Mouse (Mus musculus) megakaryocyte-erythroid progenitor cell, adult 5-6 weeks (primary cell): ENCODE measurements at regions not wholly inside any gene's neighbourhood (a gene's known extent, or its start where the extent isn't known, plus 50 kb on each side); places are given as distances from the start of the nearest gene placed in this dataset.

Experiments used
- ATAC-seq: replicated peaks from 2 replicates; pipeline ENCODE4 v1.8.0; 2016; ENCODE audit warnings: mild to moderate bottlenecking, inconsistent platforms; ENCODE audit not compliant: severe bottlenecking, poor library complexity, low FRiP score, low TSS enrichment

GRCm38 (mm10) chr7:129016353-129016752 is 240.5 kb upstream of the Plpp4 start:
- ATAC-seq = no peak

GRCm38 (mm10) chr7:129027116-129027515 is 229.7 kb upstream of the Plpp4 start:
- no peak for ATAC-seq

DNA sequence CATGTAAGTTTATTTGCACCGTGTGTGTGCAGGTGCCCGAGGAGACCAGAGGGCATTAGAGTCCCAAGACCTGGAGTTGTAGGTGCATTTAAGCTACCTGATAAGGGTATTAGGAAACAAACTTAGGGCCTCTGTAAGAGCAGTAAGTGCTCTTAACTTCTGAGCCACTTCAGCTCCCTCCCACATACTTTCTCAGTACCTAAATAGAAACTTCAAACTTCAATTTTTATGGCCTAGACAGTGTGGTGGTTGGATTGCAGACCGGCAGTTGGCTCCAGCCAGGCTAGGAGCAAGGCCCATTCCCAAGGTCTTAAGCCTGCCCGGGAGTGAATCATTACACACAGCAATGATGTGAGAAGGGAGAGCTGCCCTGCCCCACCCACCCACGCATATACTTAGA is 208.8 kb upstream of the Plpp4 start:
- ATAC-seq = no peak

- ATAC-seq = no peak
These were observed 207.1 kb upstream of the Plpp4 start for GRCm38 (mm10) chr7:129049726-129050125.

DNA sequence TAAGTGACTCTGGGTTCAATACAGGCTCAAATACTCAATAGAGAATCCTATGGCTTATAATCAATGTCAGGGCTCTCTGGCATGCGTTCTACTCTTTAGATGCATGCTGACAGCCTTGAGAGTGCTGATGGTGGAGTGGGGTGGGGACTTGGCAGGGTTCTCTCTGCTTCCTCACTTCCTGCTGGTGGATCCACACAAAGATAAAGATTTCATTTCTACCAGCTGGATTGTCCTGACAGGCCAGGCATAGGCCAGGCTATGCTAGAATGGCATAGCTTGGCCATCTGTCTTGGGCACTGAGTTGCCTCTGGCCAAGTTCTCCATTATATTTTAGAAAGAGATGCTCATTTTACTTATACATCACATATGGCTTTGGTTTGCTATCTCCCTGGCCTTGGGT is 206.2 kb upstream of the Plpp4 start:
- no peak for ATAC-seq

GRCm38 (mm10) chr7:129066891-129067290 is 189.9 kb upstream of the Plpp4 start:
- ATAC-seq = no peak

GRCm38 (mm10) chr7:129068137-129068536 is 188.7 kb upstream of the Plpp4 start:
- ATAC-seq = no peak

GRCm38 (mm10) chr7:129079786-129080185 is 177.0 kb upstream of the Plpp4 start:
- no peak for ATAC-seq

DNA sequence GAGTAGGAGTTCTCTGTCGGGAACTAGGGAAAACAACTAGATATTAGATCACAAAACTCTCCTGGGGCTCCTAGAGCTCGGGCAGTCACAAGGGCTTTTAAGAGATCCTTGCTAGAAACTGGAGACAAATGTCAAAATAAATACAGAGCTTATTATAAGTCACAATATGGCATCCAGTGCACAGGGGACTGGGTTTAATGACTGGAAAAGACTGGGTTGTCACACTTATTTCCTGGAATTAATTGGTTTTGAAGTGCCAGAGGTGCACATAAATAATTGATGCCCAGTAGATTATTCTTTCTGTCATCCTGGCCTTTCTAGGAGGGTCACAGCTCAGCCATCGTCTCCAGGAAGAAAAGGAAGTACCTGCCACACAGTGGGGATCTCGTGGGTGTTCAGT is 165.4 kb upstream of the Plpp4 start:
- ATAC-seq = no peak

DNA sequence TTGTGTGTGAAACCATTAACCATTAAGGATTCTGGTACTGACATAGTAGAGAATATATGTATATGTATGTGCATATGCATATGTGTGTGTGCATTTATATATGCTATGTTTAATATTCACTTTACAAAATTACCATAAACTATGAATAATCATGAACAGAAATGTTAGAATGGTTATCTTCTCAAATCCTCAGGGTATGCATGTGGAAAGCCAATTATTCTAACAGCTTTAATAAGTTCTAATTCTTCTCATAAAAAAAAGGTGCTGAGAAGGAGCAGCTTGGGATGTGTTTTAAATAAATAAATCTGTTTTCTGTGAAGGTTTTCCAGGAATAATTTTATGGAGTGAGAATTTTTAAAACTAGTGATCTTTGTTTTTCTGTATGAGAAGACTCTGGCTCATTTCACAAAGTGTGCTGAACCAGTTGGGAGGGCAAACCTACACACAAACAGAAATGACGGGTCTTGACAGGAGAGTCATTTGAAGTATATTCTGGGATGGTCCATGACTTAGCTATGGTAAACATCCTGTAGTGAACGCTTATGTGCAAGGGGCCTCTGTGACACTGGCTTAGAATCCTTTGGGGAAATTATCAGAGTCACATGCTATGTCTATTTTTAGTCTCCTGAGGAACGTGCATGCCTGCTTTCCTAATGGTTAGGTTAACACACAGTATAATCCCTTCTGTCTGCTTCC is 160.3 kb upstream of the Plpp4 start:
- ATAC-seq = no peak

DNA sequence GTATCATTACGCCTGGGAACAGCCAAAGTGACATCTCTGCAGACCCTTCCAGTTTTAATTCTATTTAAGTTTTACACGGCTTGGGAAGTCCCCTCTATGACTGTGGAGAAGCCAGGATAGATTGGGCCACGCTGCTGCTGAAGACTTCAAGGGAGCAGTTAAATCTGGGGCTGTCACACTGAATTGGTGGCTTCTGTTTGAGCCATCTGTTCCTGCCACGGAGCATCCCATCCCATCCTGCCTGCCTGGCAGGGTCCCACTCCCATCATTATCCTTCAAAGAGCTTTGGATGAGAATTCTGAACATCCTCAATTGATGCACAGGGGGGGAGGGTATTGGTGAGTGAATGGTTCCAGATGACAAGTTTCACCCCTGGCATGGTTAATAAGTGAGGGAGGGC is 154.4 kb upstream of the Plpp4 start:
- no peak for ATAC-seq

DNA sequence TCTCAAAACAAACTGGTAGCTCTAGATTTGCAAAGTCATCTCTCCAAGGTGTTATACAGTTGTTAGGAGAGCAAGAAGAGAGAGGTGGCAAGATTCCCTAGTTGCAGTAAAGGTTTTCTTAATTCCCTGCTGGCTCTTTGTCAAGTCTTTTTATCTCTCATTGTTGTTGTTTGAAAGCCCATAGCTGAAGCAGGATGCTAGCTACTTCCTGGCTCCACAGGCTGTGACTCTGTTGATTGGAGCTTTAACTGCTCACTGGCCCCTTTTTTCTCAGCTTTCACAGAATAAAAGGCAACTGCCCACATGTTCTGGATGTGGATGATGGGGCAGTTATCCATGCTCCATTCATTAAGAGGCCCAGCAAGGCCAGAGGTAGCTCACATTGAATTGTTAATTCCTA is 122.7 kb upstream of the Plpp4 start:
- ATAC-seq = no peak

DNA sequence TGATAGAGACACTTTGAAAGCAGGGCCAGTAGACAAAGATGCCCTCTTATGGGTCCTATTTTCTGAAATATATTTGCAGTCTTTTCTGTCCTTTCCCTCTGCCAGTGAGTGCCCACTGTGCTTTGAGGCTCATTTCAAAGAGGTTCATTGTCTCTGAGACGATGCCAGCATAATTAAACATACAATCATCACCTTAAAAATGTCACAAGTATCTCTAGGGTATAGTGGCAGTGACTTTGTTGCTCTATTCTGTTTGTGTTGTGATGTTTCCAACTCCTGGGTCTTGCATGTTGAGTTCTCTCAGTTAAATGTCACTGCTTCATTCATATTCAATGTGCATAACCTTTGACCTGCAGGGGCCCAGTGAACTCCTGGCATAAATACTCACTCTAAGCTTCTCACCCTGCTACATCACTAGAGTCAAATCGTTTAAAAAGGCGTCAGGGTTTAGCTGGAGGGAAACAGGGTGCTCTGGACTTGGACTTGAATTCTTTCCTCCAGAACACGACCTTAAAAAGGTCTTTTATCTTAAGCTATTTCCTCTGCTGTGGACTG is 122.1 kb upstream of the Plpp4 start:
- no peak for ATAC-seq

GRCm38 (mm10) chr7:129137303-129137990 is 119.4 kb upstream of the Plpp4 start:
- no peak for ATAC-seq

GRCm38 (mm10) chr7:129141942-129142598 is 114.8 kb upstream of the Plpp4 start:
- ATAC-seq = no peak

GRCm38 (mm10) chr7:129142599-129142949 is 114.3 kb upstream of the Plpp4 start:
- no peak for ATAC-seq

DNA sequence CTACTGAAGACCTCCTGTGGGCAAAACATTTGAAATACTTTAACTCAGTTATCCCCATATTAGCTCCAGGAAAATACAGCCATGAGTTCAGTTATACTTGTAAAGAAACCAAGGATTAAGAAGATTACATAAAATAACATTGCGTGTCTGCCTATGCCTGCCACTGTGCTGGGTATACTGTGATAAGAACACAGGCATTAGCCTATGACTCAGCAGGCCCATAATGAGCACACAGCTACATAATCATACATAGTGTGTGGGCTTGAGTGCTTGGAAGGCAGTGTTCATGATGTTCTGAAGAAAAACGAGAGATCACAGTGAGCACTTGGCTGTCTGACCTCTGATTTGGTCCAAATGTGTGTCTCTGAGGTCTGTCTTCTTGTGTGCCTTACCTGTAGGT is 101.3 kb upstream of the Plpp4 start:
- no peak for ATAC-seq

- no peak for ATAC-seq
These were observed 86.9 kb upstream of the Plpp4 start for GRCm38 (mm10) chr7:129169971-129170370.

- no peak for ATAC-seq
These were observed 65.9 kb upstream of the Plpp4 start for GRCm38 (mm10) chr7:129190933-129191332.

DNA sequence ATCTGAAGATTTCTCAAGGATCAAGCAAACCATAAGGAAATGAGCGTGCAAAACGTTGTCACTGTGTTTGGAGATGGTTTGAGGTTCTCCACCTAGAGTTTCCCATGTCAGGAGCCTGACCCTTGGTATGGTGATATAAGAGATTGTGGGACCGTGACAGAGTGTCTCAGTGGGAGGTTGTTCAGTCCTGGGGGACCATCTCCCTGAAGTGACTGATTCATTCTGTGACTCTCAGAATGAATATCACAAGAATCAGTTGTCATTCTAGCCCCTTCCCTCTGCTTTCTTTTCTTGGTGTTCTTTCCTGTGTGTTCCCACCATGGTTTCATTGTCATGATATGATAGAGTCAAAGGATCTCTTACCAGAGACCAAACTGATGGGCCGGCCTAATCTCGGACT is 49.8 kb upstream of the Plpp4 start:
- no peak for ATAC-seq
